Mouse (Mus musculus) hindbrain, embryonic 11.5 days (tissue): ENCODE results near the gene Slc46a3. TPM values are rescaled to one million over a fixed set of nuclear protein-coding genes. Genes with fewer than 3 reads are reported as not detected.

Source experiments
- ATAC-seq: fragments of 200-750 bp; cut with Nextera tagmentation; 2 replicates; pipeline ENCODE4 v1.8.0; 2017; ENCODE audit warnings: mild to moderate bottlenecking, moderate TSS enrichment, moderate library complexity; ENCODE audit not compliant: low FRiP score
- DNase-seq: peaks from one replicate; pipeline ENCODE4 v3.0.0-alpha.2; 2015; ENCODE audit warnings: low spot score
- H3K27ac ChIP-seq: fragments of 300-500 bp; sonication (generic); 2 replicates; pipeline ENCODE4 v1.5.1; 2014; ENCODE audit warnings: mild to moderate bottlenecking, low read depth, low read length
- H3K27me3 ChIP-seq: fragments of 300-500 bp; sonication (generic); 2 replicates; pipeline ENCODE4 v1.6.1; 2014; ENCODE audit warnings: mild to moderate bottlenecking, low read length, moderate library complexity, mixed read lengths; ENCODE audit not compliant: control insufficient read depth, insufficient read depth
- H3K36me3 ChIP-seq: fragments of 300-500 bp; sonication (generic); 2 replicates; pipeline ENCODE4 v1.6.1; 2014; ENCODE audit warnings: mild to moderate bottlenecking, low read length, moderate library complexity, mixed read lengths; ENCODE audit not compliant: control insufficient read depth, insufficient read depth
- H3K4me1 ChIP-seq: fragments of 300-500 bp; sonication (generic); replicated peaks from 2 replicates; pipeline ENCODE4 v1.6.1; 2014; ENCODE audit warnings: low read length, mixed read lengths; ENCODE audit not compliant: control insufficient read depth, insufficient read depth
- H3K4me2 ChIP-seq: fragments of 300-500 bp; sonication (generic); replicated peaks from 2 replicates; pipeline ENCODE4 v1.6.1; 2014; ENCODE audit warnings: mild to moderate bottlenecking, low read depth, low read length
- H3K4me3 ChIP-seq: fragments of 300-500 bp; sonication (generic); 2 replicates; pipeline ENCODE4 v1.5.1; 2014; ENCODE audit warnings: low read depth, low read length
- H3K9ac ChIP-seq: fragments of 300-500 bp; sonication (generic); 2 replicates; pipeline ENCODE4 v1.6.1; 2014; ENCODE audit warnings: low read depth, low read length
- H3K9me3 ChIP-seq: fragments of 300-500 bp; sonication (generic); 2 replicates; pipeline ENCODE4 v1.6.1; 2016; ENCODE audit warnings: low read length; ENCODE audit not compliant: control insufficient read depth
- WGBS: fragments of 180-500 bp; shearing (Covaris S2); extraction: QIAGEN DNeasy Blood & Tissue Kit; methylation state at CpG from one replicate; pipeline ENCODE4 v1.1.7; 2014; 5-methylcytosine and 5-hydroxymethylcytosine counted together
- polyA plus RNA-seq: library from polyadenylated mRNA; unstranded; fragments of >200 nt; fragmentation: Nextera tagmentation; extraction: Ambion mirVana; gene quantifications from 2 replicates; pipeline ENCODE4 v1.2.1, GENCODE M21; 2014

Gene Slc46a3
- polyA plus RNA-seq, 1 experiment from 2014 or later: 3.9 TPM

DNA sequence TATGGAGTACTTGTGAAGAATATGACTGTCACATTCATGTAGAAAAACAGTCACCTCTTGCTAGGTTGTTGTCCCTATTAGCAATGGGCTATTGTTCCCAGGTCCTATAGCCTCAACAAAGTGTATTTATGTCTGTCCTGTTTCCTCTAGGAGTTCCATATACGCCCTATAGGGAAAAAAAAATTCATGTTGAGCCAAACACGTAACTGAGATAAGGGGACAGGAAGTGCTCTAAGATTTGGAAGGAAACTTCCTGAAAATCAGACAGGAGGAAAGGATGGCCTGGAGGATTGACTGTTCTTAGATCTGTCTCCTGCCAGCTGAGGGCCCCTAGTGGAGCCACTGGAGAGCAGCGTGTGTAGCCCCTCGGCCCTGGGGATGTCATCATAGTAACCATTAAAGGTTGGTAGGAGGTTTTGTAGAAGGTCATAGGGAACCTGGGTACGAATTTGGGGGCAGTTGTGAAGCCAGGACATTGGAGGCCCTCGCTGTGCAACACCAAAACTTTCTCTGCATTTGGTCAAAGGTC is 20.5 kb upstream of the Slc46a3 start:
- H3K9ac ChIP-seq: no peak overlapping the region
- no peaks in the 10 kb centered on the region for H3K4me1 ChIP-seq
- 52% methylated on average over 6 of the region's 6 CpGs for WGBS
- H3K36me3 ChIP-seq: no peaks in the 10 kb centered on the region
- no peak overlapping the region for H3K4me2 ChIP-seq
- no peak overlapping the region for H3K4me3 ChIP-seq
- H3K9me3 ChIP-seq: no peaks in the 10 kb centered on the region
- no peak overlapping the region for H3K27ac ChIP-seq
- DNase-seq (no peak), ATAC-seq (no peak)
- H3K27me3 ChIP-seq: no peaks in the 10 kb centered on the region

GRCm38 (mm10) chr5:147913241-147913842 is 18.7 kb upstream of the Slc46a3 start:
- WGBS: 43% methylated on average over 14 of the region's 14 CpGs
- no peak for DNase-seq
- Histone ChIP-seq H3K4me3 (no peak overlapping the region), H3K27ac (no peak overlapping the region), H3K4me2 (no peak overlapping the region), H3K9ac (no peak overlapping the region), H3K36me3 (no peaks in the 10 kb centered on the region), H3K9me3 (no peaks in the 10 kb centered on the region), H3K4me1 (no peaks in the 10 kb centered on the region), H3K27me3 (no peaks in the 10 kb centered on the region)
- no peak for ATAC-seq

DNA sequence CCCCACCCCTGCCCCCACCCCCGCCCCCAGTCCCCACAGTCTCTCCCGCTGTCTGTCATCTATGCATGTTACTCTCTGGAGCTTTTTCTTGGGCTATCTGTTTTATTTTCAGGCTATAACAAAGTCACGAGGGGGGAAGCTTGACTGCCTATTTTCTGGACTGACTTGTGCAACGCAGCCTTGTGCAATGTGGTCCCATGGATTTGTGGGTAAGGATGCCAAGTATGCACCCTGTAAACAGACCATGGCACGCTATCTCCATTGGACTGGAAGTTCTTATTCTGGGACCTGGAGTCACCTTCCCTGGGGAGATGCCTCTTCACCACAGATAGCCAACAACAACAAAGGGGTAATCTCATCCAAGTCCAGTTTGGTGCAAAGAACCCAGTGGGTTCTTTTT is 17.1 kb upstream of the Slc46a3 start:
- H3K27me3 ChIP-seq: no peaks in the 10 kb centered on the region

DNA sequence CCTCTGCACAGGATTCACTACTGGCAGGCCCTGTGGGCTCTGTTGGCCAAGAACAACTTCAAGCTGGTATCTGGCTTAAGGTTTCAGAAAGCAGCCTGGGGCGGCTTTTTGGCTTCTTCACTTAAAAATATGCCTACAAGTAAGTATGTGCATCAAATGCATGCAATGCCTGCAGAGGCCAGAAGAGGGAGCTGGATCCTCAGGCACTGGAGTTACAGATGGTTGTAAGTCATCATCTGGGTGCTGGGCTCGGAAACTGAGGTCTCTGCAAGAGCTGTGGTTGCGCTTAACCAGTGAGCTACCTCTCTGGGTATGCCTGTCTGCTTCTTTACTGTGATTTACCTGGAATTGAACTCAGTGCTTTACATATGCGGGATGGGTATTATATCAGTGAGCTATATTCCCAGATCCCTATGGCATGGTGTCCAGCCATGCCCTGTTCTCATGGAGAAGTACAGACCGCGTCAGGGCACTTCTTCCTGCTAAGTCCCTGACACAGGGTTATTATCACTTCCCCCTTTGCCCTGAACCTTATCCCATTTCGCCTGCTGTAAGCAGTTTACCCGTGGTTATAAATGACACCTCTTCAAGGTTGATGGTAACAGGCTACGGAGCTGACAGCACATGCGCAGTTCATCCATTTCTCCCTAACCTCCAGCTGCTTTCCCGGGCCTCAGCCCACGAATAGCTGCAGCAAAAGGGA is 16.3 kb upstream of the Slc46a3 start:
- no peak overlapping the region for H3K4me2 ChIP-seq
- ATAC-seq (no peak), DNase-seq (no peak)
- H3K36me3 ChIP-seq: no peaks in the 10 kb centered on the region
- 86% methylated on average over 12 of the region's 12 CpGs for WGBS
- no peaks in the 10 kb centered on the region for H3K27me3 ChIP-seq
- no peak overlapping the region for H3K4me3 ChIP-seq
- no peak overlapping the region for H3K9ac ChIP-seq
- H3K4me1 ChIP-seq: no peaks in the 10 kb centered on the region
- no peak overlapping the region for H3K27ac ChIP-seq
- H3K9me3 ChIP-seq: no peaks in the 10 kb centered on the region

More for the DNA sequence above, 17.1 kb upstream of the Slc46a3 start:
- H3K4me1 ChIP-seq: no peaks in the 10 kb centered on the region
- H3K9ac ChIP-seq: no peak overlapping the region
- H3K36me3 ChIP-seq: no peaks in the 10 kb centered on the region
- no peak overlapping the region for H3K4me2 ChIP-seq
- ATAC-seq (no peak), DNase-seq (no peak)
- H3K4me3 ChIP-seq: no peak overlapping the region
- H3K9me3 ChIP-seq: no peaks in the 10 kb centered on the region
- no peak overlapping the region for H3K27ac ChIP-seq
- WGBS: 86% methylated on average over 5 of the region's 5 CpGs

- Histone ChIP-seq H3K27me3 (no peaks in the 10 kb centered on the region), H3K9ac (no peak overlapping the region), H3K27ac (no peak overlapping the region), H3K9me3 (no peaks in the 10 kb centered on the region), H3K36me3 (no peaks in the 10 kb centered on the region), H3K4me2 (no peak overlapping the region), H3K4me3 (no peak overlapping the region), H3K4me1 (no peaks in the 10 kb centered on the region)
- ATAC-seq (no peak), DNase-seq (no peak)
- 88% methylated on average over 8 of the region's 8 CpGs for WGBS
Observed at GRCm38 (mm10) chr5:147907851-147908250, 13.2 kb upstream of the Slc46a3 start.

DNA sequence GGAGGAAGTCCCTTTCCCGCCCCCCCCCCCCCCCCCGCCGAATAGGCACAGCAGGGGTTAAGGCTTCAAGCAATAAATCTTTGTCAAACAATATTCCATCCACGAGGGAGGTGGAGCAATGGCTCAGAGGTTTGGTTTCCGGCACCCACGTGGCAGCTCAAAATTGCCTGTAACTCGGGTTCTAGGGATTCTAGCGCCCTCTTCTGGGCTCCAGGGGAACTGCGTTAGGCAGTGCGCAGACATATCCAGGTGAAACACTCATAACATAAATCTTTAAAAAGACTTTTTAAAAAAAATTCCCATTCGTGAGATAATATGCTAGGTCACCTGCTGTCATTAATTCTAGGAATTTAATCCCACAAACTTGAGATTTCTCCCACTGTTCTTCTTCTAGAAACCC is 12.5 kb upstream of the Slc46a3 start:
- no peak overlapping the region for H3K4me2 ChIP-seq
- H3K9ac ChIP-seq: no peak overlapping the region
- H3K4me3 ChIP-seq: no peak overlapping the region
- H3K36me3 ChIP-seq: no peaks in the 10 kb centered on the region
- no peaks in the 10 kb centered on the region for H3K9me3 ChIP-seq
- no peaks in the 10 kb centered on the region for H3K4me1 ChIP-seq
- 58% methylated on average over 9 of the region's 11 CpGs for WGBS
- DNase-seq (no peak), ATAC-seq (no peak)
- no peak overlapping the region for H3K27ac ChIP-seq
- no peaks in the 10 kb centered on the region for H3K27me3 ChIP-seq

GRCm38 (mm10) chr5:147903166-147903565 is 8.6 kb upstream of the Slc46a3 start:
- Histone ChIP-seq H3K4me2 (no peak overlapping the region), H3K36me3 (no peaks in the 10 kb centered on the region), H3K4me3 (no peak overlapping the region), H3K9ac (no peak overlapping the region), H3K27ac (no peak overlapping the region), H3K9me3 (no peaks in the 10 kb centered on the region), H3K4me1 (no peaks in the 10 kb centered on the region), H3K27me3 (no peaks in the 10 kb centered on the region)
- no peak for ATAC-seq
- no peak for DNase-seq
- whole genome bisulfite sequencing: 82% methylated on average over 9 of the region's 9 CpGs

DNA sequence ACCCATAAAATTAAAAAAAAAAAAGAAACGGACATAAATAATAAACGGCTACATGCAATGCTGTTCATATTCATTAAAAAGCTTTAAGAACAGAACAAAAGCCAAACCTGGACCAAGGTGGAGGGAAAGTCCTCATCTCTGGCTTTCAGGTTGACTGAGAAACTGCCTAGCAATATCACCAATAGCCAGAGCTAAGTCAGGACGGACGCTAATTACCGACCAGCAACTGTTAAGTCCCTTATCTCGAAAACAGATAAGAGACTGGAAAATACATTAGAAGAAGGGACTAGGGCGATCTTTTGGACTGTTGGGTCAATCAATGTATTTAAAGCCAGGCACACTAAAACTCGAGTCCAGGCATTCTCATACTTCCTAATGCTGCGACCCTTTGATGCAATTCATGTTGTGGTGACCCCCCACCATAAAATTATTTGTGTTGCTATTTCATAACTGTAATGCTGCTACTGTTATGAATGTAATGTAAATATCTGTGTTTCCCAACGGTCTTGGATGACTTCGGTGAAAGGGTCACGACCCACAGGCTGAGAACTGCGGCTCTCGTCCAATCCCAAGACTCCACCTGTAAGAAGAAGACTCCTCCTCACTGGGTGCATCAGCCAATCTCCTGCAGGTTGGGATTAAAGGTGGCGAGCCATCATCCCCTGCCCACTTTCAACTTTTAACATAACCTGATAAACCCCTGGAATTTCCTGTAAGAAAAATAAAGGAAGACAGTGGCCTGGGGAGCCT is 7.6 kb upstream of the Slc46a3 start:
- H3K4me3 ChIP-seq: no peak overlapping the region
- H3K9me3 ChIP-seq: no peaks in the 10 kb centered on the region
- no peaks in the 10 kb centered on the region for H3K4me1 ChIP-seq
- WGBS: 87% methylated on average over 15 of the region's 15 CpGs
- no peak overlapping the region for H3K27ac ChIP-seq
- H3K9ac ChIP-seq: no peak overlapping the region
- H3K36me3 ChIP-seq: no peaks in the 10 kb centered on the region
- H3K27me3 ChIP-seq: no peaks in the 10 kb centered on the region
- DNase-seq (no peak), ATAC-seq (no peak)
- H3K4me2 ChIP-seq: no peak overlapping the region
